Mouse (Mus musculus): Measurements from ENCODE around the gene Etv6. TPM values are rescaled to one million over a fixed set of nuclear protein-coding genes. Genes with fewer than 3 reads are reported as not detected.
A peak's percentile ranks its signal among the peaks of the same experiment; 100 is the strongest.

The Etv6 gene
- total and polyA plus RNA-seq, 3 experiments, result 12.6 to 25.9 TPM; not detected in 1

DNA sequence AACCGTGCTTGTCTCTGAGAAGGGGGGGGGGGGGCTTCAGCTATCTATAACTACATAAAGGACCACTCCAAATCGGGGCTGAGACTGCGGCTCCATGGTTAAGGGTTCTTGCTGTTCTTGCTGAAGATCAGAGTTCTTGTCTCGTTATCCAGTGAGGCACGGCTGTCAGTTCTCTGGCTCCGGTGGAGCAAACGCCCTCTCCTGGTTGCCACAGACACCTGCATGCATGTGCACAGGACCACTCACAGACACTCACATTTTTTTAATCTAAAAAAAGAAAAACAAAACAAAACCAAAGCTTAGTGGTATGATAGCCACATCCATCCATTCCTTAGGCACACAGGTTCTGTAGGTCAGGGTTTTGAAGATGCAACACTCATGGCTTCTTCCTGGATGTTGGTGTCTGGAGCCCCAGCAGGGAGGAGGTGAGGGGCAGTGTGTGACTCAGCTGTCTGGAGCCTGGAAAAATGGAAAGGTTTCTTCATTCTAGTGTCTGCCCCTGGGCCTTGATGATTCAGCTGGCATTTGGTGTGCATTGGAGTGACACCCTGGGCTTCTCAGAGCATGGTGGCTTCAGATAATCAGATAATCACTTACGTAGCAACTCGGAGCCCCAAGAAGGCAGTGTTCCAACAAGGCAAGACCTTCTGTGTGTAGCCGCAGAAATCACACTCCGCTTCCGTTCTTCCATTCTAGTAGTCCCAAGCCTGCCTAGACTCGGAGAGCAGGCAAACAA lies 262.6 kb downstream of the Etv6 start (continued):
- TF ChIP-seq POLR2AphosphoS5 (IDR thresholded peaks at IDR 0.05; ENCODE audit: borderline replicate concordance, low read depth, low read length) (no peak), POLR2A (IDR thresholded peaks at IDR 0.05; ENCODE audit: control insufficient read depth in 1 of 2, insufficient read depth in 1 of 2, low read depth in 1 of 2, low read length in 2 of 2, poor library complexity in 1 of 2) (no peak), KAT2A (conservative IDR thresholded peaks at IDR 0.05; ENCODE audit: low read depth, low read length) (no peak), CHD2 (IDR thresholded peaks at IDR 0.05; ENCODE audit: low read length) (no peak), ZMIZ1 (IDR thresholded peaks at IDR 0.05; ENCODE audit: low read depth, low read length) (no peak), MAZ (IDR thresholded peaks at IDR 0.05; ENCODE audit: low read depth, low read length) (no peak), GATA1 (IDR thresholded peaks at IDR 0.05; ENCODE audit: low read depth, low read length) (peak; percentile 10; the same call in 1 of the 2 replicates), MAFK (IDR thresholded peaks at IDR 0.05; ENCODE audit: borderline replicate concordance, low read depth, low read length) (no peak), GABPA (IDR thresholded peaks at IDR 0.05; ENCODE audit: low read depth, low read length) (no peak), HCFC1 (IDR thresholded peaks at IDR 0.05; ENCODE audit: low read depth, low read length) (no peak), TCF12 (IDR thresholded peaks at IDR 0.05; ENCODE audit: low read depth, low read length) (no peak), MYB (IDR thresholded peaks at IDR 0.05; ENCODE audit: low read depth, low read length) (no peak), USF2 (IDR thresholded peaks at IDR 0.05; ENCODE audit: borderline replicate concordance in 1 of 2, insufficient read depth in 1 of 2, low read depth in 1 of 2, low read length in 2 of 2) (no peak), E2F4 (IDR thresholded peaks at IDR 0.05; ENCODE audit: borderline replicate concordance, low read depth, low read length) (no peak), ELF1 (IDR thresholded peaks at IDR 0.05; ENCODE audit: low read depth, low read length) (no peak)

- no peak overlapping the region for H3K4me3 ChIP-seq (ENCODE audit: control insufficient read depth in 1 of 2, insufficient read depth in 1 of 2, low read depth in 2 of 2, low read length in 2 of 2)
- no peaks in the 10 kb centered on the region; a peak in 1 of 4 replicates for H3K36me3 ChIP-seq (ENCODE audit: control insufficient read depth in 1 of 2, insufficient read depth in 2 of 2, low read length in 2 of 2)
- H3K27ac ChIP-seq (ENCODE audit: control insufficient read depth, low read depth, low read length), result no peak overlapping the region
- peaks cover 0 to 6% of the 10 kb centered on the region in 2 experiments; a peak in 1 of 4 replicates for H3K4me1 ChIP-seq (ENCODE audit: control insufficient read depth in 1 of 2, insufficient read depth in 2 of 2, low read length in 2 of 2)
- no peaks in the 10 kb centered on the region for H3K79me2 ChIP-seq (ENCODE audit: control insufficient read depth, insufficient read depth, low read length, poor library complexity)
- H3K9ac ChIP-seq (ENCODE audit: control insufficient read depth, low read depth, low read length, poor library complexity, severe bottlenecking), result no peak overlapping the region
- H3K27me3 ChIP-seq (ENCODE audit: control insufficient read depth in 1 of 2, insufficient read depth in 2 of 2, low read length in 2 of 2), result peaks cover 1 to 6% of the 10 kb centered on the region in 2 experiments
- TF ChIP-seq MXI1 (IDR thresholded peaks at IDR 0.05; ENCODE audit: low read depth, low read length) (no peak), TBP (IDR thresholded peaks at IDR 0.05; ENCODE audit: low read depth, low read length) (no peak), ZC3H11A (IDR thresholded peaks at IDR 0.05; ENCODE audit: low read depth, low read length) (no peak), SIN3A (IDR thresholded peaks at IDR 0.05; ENCODE audit: low read length) (no peak), POLR2AphosphoS5 (IDR thresholded peaks at IDR 0.05; ENCODE audit: borderline replicate concordance, low read depth, low read length) (no peak), RCOR1 (IDR thresholded peaks at IDR 0.05; ENCODE audit: low read depth, low read length) (no peak), RAD21 (IDR thresholded peaks at IDR 0.05; ENCODE audit: low read depth, low read length) (no peak), POLR2A (IDR thresholded peaks at IDR 0.05; ENCODE audit: control insufficient read depth in 1 of 2, insufficient read depth in 1 of 2, low read depth in 1 of 2, low read length in 2 of 2, poor library complexity in 1 of 2) (no peak), USF2 (IDR thresholded peaks at IDR 0.05; ENCODE audit: borderline replicate concordance in 1 of 2, insufficient read depth in 1 of 2, low read depth in 1 of 2, low read length in 2 of 2) (no peak), GABPA (IDR thresholded peaks at IDR 0.05; ENCODE audit: low read depth, low read length) (no peak), MEF2A (IDR thresholded peaks at IDR 0.05; ENCODE audit: extremely low read depth, insufficient replicate concordance, low read depth, low read length, poor library complexity, severe bottlenecking) (no peak), MYB (IDR thresholded peaks at IDR 0.05; ENCODE audit: low read depth, low read length) (no peak), MAZ (IDR thresholded peaks at IDR 0.05; ENCODE audit: low read depth, low read length) (no peak), CHD2 (IDR thresholded peaks at IDR 0.05; ENCODE audit: low read length) (no peak), TCF12 (IDR thresholded peaks at IDR 0.05; ENCODE audit: low read depth, low read length) (no peak), HCFC1 (IDR thresholded peaks at IDR 0.05; ENCODE audit: low read depth, low read length) (no peak)
- no peaks in the 10 kb centered on the region for H3K9me3 ChIP-seq (replicated peaks; ENCODE audit: insufficient read depth, low read length)
- DNase-seq (ENCODE audit: low read depth, low spot score), result no peak
These were observed 266.5 kb downstream of the Etv6 start for GRCm38 (mm10) chr6:134301951-134302350.
